Mouse (Mus musculus): Measurements from ENCODE around the gene Pros1. TPM values are rescaled to one million over a fixed set of nuclear protein-coding genes. Genes with fewer than 3 reads are reported as not detected.

Pros1 gene
- total RNA-seq (2021): 1 to 10 TPM; 6.1 TPM
- long read RNA-seq, experiment 1, transcript Pros1-201 (15 exons, 3,303 nt): major isoform, 7 of 9 reads
- long read RNA-seq, experiment 1, partial matches to known transcripts: 1 of 9 reads
- long read RNA-seq, experiment 1, other reads (novel, unspliced or antisense): 1 of 9 reads
- long read RNA-seq, experiment 2, transcript Pros1-201 (15 exons, 3,303 nt): major isoform, 12 of 13 reads
- long read RNA-seq, experiment 2, partial matches to known transcripts: 1 of 13 reads
- long read RNA-seq, experiment 2, other reads (novel, unspliced or antisense): 0 of 13 reads

GRCm38 (mm10) chr16:62854191-62855068 is at the start of gene Pros1:
TSS of gene Pros1 (plus strand) at chr16:62854307.
- intact Hi-C loops (cut with DNase I): no loop called here
- peak; percentile 55 to 64 for DNase-seq

GRCm38 (mm10) chr16:62804621-62805020 is 49.5 kb upstream of the Pros1 start:
- intact Hi-C loops (cut with DNase I): no loop called here
- no peak for DNase-seq

- intact Hi-C loops (cut with DNase I): no loop called here
- DNase-seq: no peak
These were observed 46.7 kb upstream of the Pros1 start for GRCm38 (mm10) chr16:62807249-62807979.

GRCm38 (mm10) chr16:62810855-62811254 is 43.3 kb upstream of the Pros1 start:
- DNase-seq: no peak
- intact Hi-C loops (cut with DNase I): no loop called here

GRCm38 (mm10) chr16:62813790-62814189 is 40.3 kb upstream of the Pros1 start:
- intact Hi-C loops (cut with DNase I): no loop called here
- no peak for DNase-seq

GRCm38 (mm10) chr16:62814491-62814890 is 39.6 kb upstream of the Pros1 start, which contains the start of gene Stx19:
TSS of gene Stx19 (plus strand) at chr16:62814676.
- intact Hi-C loops (cut with DNase I): no loop called here
- DNase-seq: no peak

GRCm38 (mm10) chr16:62822472-62822871 is 31.6 kb upstream of the Pros1 start:
- intact Hi-C loops (cut with DNase I): no loop called here

GRCm38 (mm10) chr16:62826156-62827001 is 27.7 kb upstream of the Pros1 start:
- no peak for DNase-seq
- intact Hi-C loops (cut with DNase I): loop anchor here (5.0 kb wide), 1 partner anchor 44 kb away; no protein-coding TSS in a partner anchor

More at GRCm38 (mm10) chr16:62822472-62822871, 31.6 kb upstream of the Pros1 start:
- no peak for DNase-seq

GRCm38 (mm10) chr16:62832027-62832426 is 22.1 kb upstream of the Pros1 start:
- intact Hi-C loops (cut with DNase I): no loop called here
- no peak for DNase-seq

GRCm38 (mm10) chr16:62832481-62832880 is 21.6 kb upstream of the Pros1 start:
- DNase-seq: peak in 1 of 2 experiments; percentile 5
- intact Hi-C loops (cut with DNase I): no loop called here

GRCm38 (mm10) chr16:62834016-62834735 is 19.9 kb upstream of the Pros1 start:
- intact Hi-C loops (cut with DNase I): no loop called here
- no peak for DNase-seq

- intact Hi-C loops (cut with DNase I): no loop called here
- no peak for DNase-seq
These were observed 8.8 kb upstream of the Pros1 start for GRCm38 (mm10) chr16:62845341-62845740.

- peak; percentile 81 to 90 for DNase-seq
- intact Hi-C loops (cut with DNase I): no loop called here
These were observed 7.4 kb upstream of the Pros1 start, which contains the start of gene Arl13b for GRCm38 (mm10) chr16:62846498-62847312. TSS of gene Arl13b (minus strand) at chr16:62847040.

- intact Hi-C loops (cut with DNase I): no loop called here
- no peak for DNase-seq
These were observed 1.4 kb upstream of the Pros1 start for GRCm38 (mm10) chr16:62852464-62853252.

GRCm38 (mm10) chr16:62853611-62854126 is 438 bp upstream of the Pros1 start:
- DNase-seq: no peak
- intact Hi-C loops (cut with DNase I): no loop called here

GRCm38 (mm10) chr16:62855385-62855784 is 1.3 kb downstream of the Pros1 start:
- intact Hi-C loops (cut with DNase I): no loop called here
- no peak for DNase-seq

- intact Hi-C loops (cut with DNase I): no loop called here
- DNase-seq: no peak
These were observed 2.2 kb downstream of the Pros1 start for GRCm38 (mm10) chr16:62856273-62856672.

Measured in gastrocnemius, postnatal 36 days (tissue).